Mouse (Mus musculus) Muller cell, postnatal 12 days (primary cell): ENCODE measurements around the gene Treh.
"Not testable (repeated sequence)": the region's sequence is repeated elsewhere in the genome, so short reads cannot be mapped to it uniquely, and the experiment has no call there.

Source experiments
- DNase-seq: peaks from one replicate; pipeline ENCODE4 v3.0.0-alpha.2; 2015; ENCODE audit errors: inconsistent ontology term

Treh gene

DNA sequence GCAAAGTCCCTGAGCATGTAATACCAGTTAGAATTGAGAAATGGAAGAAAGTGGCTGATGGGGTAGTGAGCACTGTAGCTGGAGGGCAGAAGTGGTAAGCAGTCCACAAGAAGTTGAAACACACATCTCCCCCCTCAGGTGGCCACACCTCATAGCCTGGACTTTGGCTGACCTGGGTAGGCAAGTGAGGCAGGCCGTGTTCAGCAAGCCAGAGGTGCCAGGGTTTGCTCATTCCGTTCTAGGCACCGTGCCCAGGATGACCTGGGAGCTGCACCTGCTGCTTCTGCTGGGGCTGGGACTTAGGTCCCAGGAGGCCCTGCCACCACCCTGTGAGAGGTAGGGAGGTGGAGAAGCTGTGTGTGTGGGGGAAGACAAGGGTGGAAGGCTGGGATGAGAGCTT, at the start of gene Treh:
Treh (plus strand) TSS at position 229 of the 400 bp plus-strand sequence.
- no peak for DNase-seq

DNA sequence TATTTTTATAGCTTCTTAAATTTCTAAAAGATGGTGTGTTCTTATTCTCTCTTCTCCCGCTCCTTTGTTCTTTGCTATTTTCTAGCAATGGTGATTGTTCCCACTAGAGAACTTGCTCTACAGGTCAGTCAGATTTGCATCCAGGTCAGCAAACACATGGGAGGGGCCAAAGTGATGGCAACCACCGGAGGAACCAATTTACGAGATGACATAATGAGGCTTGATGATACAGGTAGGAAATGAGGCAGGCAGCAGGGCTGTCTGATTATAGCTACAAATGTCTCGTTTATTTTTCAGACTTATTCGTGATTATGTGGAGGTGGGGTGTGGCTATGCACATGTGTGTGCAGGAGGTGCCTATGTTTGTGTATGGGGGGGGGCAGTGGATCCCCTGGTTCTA, 48.6 kb upstream of the Treh start:
- no peak for DNase-seq

DNA sequence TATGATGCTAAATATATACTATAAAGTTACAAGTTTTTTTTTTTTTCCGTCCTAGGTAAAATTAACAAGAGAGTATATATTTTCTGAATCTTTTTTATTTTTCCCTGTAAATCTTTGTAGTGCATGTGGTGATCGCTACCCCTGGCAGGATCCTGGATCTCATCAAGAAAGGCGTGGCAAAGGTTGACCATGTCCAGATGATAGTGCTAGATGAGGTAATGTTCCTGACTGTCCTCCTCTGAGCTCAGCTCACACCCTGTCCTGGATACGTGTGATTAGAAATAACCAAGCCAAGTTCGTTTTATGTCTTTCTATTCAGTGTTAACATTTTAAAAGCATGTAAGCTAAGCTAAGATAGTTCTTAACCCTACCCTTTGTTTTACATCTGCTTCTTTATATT, 46.8 kb upstream of the Treh start:
- DNase-seq: no peak

GRCm38 (mm10) chr9:44637551-44638169, 35.4 kb upstream of the Treh start:
- peak; percentile 50 for DNase-seq

GRCm38 (mm10) chr9:44638726-44639125, 34.3 kb upstream of the Treh start:
- not testable (repeated sequence) for DNase-seq

- DNase-seq: not testable (repeated sequence)
These were observed 33.0 kb upstream of the Treh start for GRCm38 (mm10) chr9:44640028-44640427.

DNA sequence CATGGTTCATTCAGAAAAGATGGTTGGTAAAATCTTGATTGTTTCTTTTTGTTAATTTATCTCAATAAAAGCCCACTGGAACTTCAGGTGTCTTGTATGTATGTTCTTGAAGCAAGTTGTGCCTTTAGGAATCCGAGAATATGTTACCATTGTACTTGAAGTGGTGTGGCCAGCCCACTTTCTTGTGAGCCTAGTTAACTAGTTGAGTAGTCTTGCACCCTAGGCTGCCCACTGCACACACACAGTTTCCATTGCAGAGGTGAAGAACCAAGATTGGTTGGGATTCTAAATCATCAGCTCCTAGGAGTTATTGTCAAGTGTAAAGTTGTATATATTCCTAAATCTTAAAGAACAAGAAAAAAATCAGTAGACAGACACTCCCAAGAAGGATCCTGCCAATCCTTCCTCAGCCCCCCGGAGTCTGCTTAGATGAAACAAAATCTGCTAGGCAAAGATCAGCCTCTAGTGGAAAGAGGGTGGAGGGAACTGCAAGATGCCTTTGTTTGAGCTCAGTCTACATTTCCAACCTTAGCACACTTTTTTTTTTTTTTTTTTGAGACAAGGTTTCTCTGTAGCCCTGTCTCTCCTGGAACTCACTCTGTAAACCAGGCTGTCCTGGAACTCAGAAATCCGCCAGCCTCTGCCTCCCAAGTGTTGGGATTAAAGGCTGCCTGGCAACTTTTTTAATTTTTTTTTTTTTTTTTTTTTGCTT, 32.2 kb upstream of the Treh start:
- DNase-seq: no peak

GRCm38 (mm10) chr9:44641616-44642015, 31.4 kb upstream of the Treh start:
- DNase-seq: no peak

GRCm38 (mm10) chr9:44643103-44643502, 29.9 kb upstream of the Treh start:
- DNase-seq: no peak

DNA sequence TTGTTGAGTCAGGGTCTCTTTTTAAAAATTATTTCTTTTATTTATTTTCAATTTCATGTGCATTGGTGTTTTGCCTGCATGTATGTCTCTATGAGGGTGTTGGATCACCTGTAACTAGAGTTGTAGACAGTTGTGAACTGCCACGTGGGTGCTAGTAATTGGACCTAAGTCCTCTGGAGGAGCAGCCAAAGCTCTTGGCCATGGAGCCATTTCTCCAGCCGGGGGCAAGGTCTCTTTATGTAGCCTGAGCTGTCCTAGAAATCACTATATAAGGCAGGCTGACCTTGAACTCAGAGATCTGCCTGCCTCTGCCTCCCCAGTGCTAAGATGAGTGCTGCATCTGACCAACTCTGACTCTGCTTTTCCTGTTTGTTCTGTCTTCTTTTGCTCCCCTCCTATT, 28.8 kb upstream of the Treh start:
- no peak for DNase-seq

DNA sequence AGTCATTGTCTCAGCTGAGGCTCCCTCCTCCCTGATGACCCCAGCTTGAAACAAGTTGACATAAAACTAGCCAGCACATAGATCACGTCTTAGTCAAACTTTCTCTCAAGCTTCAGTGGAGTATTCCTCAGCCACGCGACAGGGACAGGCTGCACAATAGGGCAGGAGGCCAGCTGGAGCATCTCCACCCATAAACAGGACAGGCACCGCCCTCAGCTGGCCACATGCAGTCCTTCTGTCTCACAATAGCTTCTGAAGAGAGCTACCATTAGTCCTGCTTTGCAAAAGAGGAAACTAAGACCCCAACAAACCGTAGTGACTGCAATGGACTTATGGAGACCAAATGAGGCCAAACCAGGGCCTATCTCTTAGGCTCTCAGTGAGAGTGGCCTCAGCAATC, 27.6 kb upstream of the Treh start:
- DNase-seq: peak; percentile 68

- no peak for DNase-seq
These were observed 27.1 kb upstream of the Treh start for GRCm38 (mm10) chr9:44645924-44646323.

DNA sequence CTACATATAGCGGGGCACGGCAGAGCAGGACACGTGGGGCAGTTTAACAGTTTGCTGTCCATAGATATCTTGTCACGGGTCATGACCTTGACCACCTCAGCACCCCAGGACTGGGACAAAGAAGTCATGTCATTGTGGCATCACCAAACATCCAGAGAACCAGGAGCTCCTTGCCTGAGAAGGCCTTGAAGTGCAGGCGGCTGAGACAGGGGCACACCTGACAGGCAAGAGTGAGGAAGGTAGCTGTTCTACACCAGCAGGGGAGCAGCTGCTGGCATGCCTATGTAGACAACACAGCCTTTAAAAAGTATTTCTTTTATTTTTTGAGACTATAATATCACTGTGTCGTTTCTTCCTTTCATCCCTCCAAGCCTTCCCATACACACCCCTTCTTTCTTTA, 26.7 kb upstream of the Treh start:
- DNase-seq: no peak

DNA sequence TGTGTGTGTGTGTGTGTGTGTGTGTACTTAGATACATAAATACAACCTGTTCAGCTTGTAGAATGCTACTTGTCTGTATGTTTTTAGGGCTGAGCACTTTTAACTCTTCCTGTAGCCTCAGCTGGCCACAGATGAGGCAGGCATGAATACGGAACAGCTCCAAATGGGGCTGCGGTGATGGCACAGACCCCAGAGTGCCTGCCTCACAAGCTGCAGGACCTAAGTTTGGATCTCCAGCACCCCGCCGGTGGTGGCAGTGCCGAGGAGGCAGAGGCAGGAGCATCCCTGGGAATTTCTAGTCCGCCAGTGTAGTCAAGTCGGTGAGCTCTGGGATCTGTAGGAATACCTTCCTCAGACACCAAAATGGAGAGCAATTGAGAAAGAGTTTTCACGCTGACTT, 26.0 kb upstream of the Treh start:
- no peak for DNase-seq

DNA sequence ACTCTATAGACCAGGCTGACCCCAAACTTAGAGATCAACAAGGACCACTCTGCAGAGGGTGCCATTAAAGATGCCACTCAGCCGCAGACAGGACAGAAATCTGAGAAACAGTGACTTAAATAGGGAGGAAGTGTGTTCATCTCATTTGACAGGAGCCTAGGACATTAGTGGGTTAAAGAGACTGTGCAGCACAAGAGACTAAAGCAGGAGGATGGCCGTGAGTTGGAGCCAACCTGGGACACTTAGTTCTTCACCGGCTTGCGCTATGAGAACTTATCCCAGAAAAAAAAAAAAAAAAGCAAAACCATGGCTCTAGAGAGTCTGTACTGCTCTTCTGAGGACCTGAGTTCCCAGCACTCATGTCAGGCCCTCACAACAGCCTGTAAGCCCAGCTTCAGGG, 25.4 kb upstream of the Treh start:
- no peak for DNase-seq

DNA sequence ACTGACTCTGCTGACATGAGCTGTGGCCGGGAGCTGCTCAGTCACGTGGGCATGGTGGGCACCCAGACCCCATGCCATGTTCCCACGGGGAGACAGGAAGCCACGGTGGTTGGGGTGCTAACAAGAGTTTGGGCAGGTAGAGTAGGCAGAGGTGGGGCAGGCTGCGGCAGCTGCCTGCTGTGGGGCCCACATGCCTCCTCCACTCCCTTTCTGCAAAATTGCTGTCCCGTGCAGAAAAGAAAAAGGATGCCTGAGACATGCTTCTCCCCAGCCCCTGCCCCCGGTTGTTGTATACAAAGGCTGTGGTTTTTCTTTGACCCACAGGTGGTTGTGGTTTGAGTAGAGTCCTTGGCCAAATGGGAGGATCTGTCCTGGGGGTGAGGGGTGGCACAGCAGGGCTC, 24.2 kb upstream of the Treh start:
- peak; percentile 85 for DNase-seq

DNA sequence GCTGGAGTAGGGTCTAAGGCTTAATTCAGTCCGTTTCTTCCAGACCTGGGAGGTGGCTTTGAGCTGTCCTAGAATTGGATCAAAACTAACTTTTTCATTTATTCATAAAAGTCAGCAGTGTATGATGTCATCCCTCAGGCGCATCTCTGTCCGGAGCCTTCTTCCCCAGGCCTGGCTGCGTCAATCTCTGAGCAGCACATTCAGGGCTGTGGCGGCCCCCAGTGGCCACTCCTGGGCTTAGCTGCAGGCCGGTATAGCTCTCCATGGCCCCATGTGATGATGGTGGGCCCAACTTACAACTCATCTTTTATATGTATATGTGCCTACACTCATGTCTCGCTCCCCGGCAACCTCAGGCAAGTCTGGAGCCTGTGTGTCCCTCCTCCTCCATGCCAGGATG, 21.0 kb upstream of the Treh start:
- DNase-seq: peak; percentile 76

DNA sequence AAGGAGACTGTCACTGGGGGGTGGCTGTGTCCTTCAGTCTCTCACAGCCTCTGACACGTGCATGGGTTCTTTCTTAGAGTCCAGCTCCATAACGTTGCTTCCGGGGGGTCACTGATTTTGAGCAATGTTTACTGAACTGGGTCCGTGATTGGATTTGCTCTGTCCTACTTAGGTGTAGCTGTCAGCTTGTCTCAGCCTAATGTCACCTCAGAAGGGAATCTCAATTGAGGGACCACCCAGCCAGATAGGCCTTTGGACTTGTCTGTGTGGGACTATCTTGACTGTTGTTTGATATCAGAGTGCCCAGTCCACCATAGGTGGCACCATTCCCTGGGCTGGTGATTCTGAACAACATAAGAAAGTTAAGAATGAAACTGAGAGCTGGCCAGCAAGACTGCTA, 19.1 kb upstream of the Treh start:
- no peak for DNase-seq

- DNase-seq: peak; percentile 73
These were observed 17.7 kb upstream of the Treh start for GRCm38 (mm10) chr9:44655098-44656066.

- DNase-seq: no peak
These were observed 9.3 kb upstream of the Treh start for GRCm38 (mm10) chr9:44663706-44664105.

DNA sequence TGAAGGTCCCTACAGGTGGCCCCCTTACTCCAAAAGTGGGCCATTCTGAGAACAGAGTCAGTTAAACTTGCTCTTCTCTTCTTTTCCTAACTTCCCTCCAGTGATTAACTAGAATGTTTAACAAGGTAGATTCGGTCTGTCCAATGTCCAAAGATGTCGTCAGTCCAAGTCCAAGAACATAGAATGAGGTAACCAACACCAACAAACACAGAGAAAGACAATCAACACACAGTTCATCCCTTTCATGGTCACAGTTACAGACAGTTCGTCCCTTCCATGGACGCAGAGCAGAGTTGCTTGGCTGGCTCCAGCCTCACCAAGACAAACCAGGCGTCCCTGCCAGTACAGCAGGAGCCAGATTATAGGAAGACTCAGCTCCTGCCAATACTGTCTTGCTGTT, 1.6 kb upstream of the Treh start:
- DNase-seq: no peak

DNA sequence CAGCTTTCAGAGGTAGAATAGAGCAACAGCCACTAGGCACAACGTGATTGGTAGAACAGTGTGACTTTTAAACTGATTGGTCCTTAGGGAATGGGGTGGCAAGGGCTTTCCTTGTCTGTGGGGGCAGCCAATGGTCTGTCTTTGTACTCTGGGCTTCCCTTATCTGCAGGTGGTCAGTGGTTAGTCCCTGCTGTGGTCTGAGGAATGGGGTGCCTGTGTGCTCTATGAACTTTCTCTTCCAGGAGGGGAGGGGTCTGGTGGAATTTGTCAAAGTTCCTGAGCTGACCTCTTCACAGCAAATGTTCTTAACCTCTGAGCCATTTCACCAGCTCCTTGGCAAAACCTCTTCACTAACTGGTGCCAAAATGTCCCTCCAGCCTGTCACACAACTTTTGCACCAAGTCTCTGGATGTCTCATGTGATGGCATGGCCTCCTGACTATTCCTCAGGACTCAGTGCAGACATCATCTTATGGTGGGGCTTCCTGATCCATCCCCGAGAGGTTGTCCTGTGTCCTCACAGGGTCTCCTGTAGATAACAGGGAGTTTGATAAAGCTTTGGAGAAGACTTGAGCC, 655 bp upstream of the Treh start:
- DNase-seq: no peak
